Mouse (Mus musculus) embryo, embryonic 11.5 days (tissue): ENCODE results near the gene Gm6614.
"Not testable (repeated sequence)": the region's sequence is repeated elsewhere in the genome, so short reads cannot be mapped to it uniquely, and the experiment has no call there.

Experiments
- DNase-seq: peaks from one replicate; pipeline ENCODE4 v3.0.0-alpha.2; 2012; ENCODE audit warnings: low read depth, low spot score

Gene Gm6614

GRCm38 (mm10) chr6:142011364-142011955 lies at the start of gene Gm6614:
Gm6614 (minus strand) TSS chr6:142011414.
- no peak for DNase-seq

DNA sequence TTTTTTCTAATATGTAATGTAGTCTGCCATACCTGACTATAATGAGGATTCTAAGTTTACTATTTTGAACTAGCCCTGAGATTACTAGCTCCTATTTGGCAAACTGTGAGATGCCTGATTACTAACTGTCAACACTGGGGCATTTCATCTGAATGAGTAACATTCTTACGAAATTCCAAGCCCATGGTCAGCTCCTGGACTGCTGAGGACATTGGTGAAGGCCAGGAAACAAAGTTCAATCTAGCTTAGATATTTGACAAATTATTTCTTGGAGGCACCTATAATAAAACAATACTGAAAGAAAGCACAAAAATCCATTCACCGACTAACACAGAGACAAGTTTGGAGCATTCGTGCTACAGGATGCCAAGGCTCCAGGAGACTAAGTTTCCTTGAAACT lies 47.1 kb upstream of the Gm6614 start:
- not testable (repeated sequence) for DNase-seq

DNA sequence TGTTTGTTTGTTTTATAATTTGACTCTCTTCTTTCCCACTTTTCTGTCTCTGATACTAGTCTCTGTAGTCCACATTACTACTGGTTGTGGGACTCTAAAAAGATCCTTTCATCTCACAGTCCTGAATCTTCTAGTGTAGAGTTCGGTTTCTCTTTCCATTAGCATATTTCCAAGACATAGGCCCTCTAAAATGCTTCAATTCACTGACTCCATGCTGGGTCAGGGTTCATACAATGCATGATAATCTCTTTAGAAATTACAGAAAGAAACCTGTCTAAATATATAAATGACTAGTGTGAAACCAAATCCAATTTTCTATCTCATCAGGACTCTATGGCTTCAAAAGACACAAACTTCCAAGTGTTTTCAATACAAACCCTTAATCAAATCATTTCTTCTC lies 36.5 kb upstream of the Gm6614 start:
- DNase-seq = no peak

GRCm38 (mm10) chr6:142045746-142046145 lies 34.5 kb upstream of the Gm6614 start:
- DNase-seq = no peak

GRCm38 (mm10) chr6:142041896-142042295 lies 30.7 kb upstream of the Gm6614 start:
- DNase-seq = no peak

GRCm38 (mm10) chr6:142040306-142041175 lies 29.3 kb upstream of the Gm6614 start:
- DNase-seq = peak; percentile 59

GRCm38 (mm10) chr6:142035771-142036170 lies 24.6 kb upstream of the Gm6614 start:
- DNase-seq = no peak

DNA sequence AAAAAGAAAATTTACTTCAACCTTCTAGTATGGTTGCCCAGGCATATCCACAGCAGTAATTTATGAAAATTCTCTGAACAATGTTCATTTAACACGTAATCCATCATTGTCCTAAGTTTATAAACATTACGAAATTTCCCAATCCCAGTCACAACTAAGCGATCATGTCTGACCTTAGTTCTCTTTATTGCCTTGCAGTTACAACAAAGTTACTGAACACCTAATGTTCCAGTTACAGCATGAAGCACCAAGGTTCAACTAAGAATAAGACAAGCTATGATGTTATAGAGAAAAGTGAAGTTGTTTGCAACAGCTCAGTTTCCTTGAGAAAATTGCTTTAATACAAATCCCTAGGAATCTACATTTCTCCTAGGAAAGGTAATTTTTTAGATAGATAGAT lies 10.5 kb upstream of the Gm6614 start:
- no peak for DNase-seq

DNA sequence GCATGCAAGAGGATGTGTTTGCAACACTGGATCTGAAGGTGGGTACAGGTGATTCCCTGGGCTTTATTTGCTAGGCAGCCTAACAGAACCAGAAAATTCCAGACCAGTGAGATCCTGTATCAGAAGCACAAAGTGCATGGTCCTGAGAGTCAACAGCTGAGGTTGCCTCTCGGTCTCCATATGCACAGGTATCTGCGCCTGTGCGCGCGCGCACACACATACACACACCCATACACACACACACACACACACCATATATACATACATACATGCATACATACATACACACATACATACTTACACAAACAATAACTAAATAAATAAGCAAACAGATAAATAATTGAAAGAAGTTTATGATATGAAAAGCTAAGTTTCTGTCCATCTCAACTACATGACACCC lies 24.4 kb downstream of the Gm6614 start:
- no peak for DNase-seq

GRCm38 (mm10) chr6:141984644-141985043 lies 26.6 kb downstream of the Gm6614 start:
- DNase-seq = no peak

GRCm38 (mm10) chr6:141962420-141962819 lies 48.8 kb downstream of the Gm6614 start:
- no peak for DNase-seq

- DNase-seq = no peak
Measured at GRCm38 (mm10) chr6:141961861-141962260, 49.4 kb downstream of the Gm6614 start.

- no peak for DNase-seq
Measured at GRCm38 (mm10) chr6:141960482-141960881, 50.7 kb downstream of the Gm6614 start.

GRCm38 (mm10) chr6:141946862-141947261 lies 64.4 kb downstream of the Gm6614 start, which contains the start of gene Slco1a1:
Slco1a1 (minus strand) TSS chr6:141946962.
- no peak for DNase-seq

DNA sequence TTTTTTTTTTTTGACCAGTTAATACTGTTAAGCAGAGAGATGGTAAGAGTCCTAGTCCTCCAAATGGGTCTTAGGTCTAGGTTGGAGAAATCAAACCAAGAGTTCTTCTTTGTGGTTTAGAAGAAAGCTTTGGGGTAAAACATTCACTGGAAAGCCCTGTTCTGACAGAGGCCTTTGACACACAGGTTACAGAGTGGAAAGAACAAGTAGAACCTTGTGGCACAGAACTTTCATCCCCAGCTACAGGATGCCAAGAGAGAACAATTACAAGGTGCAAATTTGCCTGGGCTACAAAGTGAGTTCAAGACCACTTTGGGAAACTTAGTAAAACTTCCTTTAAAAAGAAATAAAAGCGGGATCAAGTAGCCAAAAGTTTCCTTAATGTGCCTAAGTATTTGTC lies 70.8 kb downstream of the Gm6614 start:
- DNase-seq = no peak
